Mouse (Mus musculus) adrenal gland, postnatal 10 days (tissue): Measurements from ENCODE around the gene Ttll8. TPM values are rescaled to one million over a fixed set of nuclear protein-coding genes. Genes with fewer than 3 reads are reported as not detected.

Source experiments
- DNase-seq: peaks from one replicate; pipeline ENCODE4 v3.0.0; 2021; ENCODE audit warnings: mixed read lengths
- total RNA-seq, 2 experiments: library from RNA; stranded (reverse); gene quantifications; 2 replicates each; pipeline ENCODE4 v1.2.3; 2021

Gene Ttll8
- total RNA-seq, 2 experiments from 2014 or later: not detected

- peak; percentile 87 for DNase-seq
These were observed 32.9 kb downstream of the Ttll8 start for GRCm38 (mm10) chr15:88921131-88921991.

DNA sequence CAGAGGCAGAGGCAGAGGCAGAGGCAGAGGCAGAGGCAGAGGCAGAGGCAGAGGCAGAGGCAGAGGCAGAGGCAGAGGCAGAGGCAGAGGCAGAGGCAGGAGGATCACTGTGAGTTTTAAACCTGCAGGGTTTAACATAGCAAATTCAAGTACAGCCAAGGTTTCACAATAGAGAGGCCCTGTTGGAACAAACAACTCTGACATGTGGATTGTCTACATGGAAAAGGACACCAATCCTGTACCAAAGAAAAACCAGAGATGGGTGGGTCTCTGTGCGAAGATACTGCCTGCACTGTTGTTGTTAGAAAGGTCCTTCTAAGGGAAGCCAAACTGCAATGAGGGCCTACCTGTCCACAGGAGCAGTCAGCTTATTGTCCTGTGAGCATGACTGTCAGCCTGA lies 34.2 kb downstream of the Ttll8 start:
- no peak for DNase-seq

GRCm38 (mm10) chr15:88919328-88919727 lies 34.9 kb downstream of the Ttll8 start:
- DNase-seq: peak; percentile 86

GRCm38 (mm10) chr15:88917126-88917525 lies 37.1 kb downstream of the Ttll8 start:
- no peak for DNase-seq

DNA sequence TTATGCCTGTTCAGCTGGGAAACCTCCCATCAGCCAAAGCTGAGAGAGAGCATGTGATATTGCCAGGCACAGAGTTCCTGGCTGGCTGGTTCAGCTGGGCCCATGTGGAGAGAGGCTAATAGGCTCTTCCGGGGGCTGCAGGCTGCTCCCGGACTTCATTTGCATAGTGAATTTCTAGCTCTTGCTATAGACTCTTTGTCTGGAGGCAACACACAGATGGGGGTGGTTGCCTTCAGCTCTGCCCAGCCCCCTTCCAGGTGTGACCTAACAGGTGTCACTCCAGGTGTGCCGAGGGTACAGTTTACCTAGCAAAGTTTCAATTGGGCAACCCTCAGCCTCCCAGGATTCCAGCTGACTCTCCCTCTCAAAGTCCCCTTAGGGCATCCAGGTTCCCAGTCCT lies 37.9 kb downstream of the Ttll8 start:
- DNase-seq: no peak

- no peak for DNase-seq
These were observed 39.2 kb downstream of the Ttll8 start for GRCm38 (mm10) chr15:88915046-88915445.

- no peak for DNase-seq
These were observed 47.9 kb downstream of the Ttll8 start for GRCm38 (mm10) chr15:88906347-88906746.

GRCm38 (mm10) chr15:88904056-88904811 lies 50.0 kb downstream of the Ttll8 start:
- DNase-seq: no peak

- DNase-seq: no peak
These were observed 51.1 kb downstream of the Ttll8 start for GRCm38 (mm10) chr15:88903086-88903485.

DNA sequence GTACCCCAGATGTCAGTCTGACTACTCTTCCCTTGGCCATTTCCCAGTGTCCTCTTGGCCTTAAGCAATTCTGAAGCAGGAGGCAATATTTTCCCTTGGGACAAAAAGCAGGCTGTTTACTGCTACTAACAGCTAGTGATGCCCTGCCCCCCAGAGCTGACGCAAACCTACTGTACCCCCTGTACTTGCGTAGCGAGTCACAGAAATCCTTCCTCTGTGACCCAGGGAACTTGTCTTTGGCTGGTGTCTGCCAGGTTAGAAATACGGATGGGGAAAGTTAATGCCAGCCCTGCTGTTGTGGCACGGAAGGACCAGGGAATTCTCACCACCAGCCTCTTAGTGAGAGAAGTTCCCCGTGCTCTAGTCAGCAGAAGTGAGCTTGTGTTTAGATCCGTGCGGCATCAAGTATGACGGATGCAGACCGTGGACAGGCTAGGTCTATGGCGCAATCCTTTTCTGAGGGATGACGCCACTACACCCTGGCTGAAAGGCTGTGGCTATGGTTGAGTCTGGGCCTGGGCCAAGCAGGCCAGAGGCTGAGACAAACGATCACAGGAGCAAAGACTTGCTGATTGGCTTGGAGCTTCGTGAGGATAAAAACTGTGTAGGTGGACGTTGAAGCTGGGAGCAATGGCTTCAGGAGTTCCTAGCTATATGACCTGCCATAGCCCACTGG lies 51.9 kb downstream of the Ttll8 start:
- peak; percentile 79 for DNase-seq

- DNase-seq: no peak
These were observed 57.8 kb downstream of the Ttll8 start for GRCm38 (mm10) chr15:88896341-88896980.

GRCm38 (mm10) chr15:88895891-88896290 lies 58.3 kb downstream of the Ttll8 start:
- DNase-seq: no peak

GRCm38 (mm10) chr15:88895119-88895518 lies 59.1 kb downstream of the Ttll8 start:
- no peak for DNase-seq

- no peak for DNase-seq
These were observed 61.3 kb downstream of the Ttll8 start for GRCm38 (mm10) chr15:88892876-88893275.

- peak; percentile 61 for DNase-seq
These were observed 62.0 kb downstream of the Ttll8 start for GRCm38 (mm10) chr15:88892252-88892651.

DNA sequence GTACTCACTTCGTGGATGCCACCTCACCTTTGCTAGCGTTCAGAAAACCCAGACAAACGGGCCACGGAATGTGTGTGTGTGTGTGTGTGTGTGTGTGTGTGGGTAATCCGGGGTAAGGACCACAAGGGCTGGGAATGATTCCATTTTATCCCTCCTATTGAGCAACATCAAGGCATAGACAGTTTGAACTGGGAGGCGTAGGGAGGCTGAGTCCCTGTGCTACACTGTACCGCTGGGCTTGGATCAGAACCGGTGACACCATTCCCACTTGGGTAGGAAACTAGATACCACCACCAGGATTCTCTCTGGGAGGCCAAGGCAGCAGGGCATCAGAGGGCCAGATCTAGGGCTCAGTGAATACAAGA lies 62.6 kb downstream of the Ttll8 start:
- DNase-seq: no peak

DNA sequence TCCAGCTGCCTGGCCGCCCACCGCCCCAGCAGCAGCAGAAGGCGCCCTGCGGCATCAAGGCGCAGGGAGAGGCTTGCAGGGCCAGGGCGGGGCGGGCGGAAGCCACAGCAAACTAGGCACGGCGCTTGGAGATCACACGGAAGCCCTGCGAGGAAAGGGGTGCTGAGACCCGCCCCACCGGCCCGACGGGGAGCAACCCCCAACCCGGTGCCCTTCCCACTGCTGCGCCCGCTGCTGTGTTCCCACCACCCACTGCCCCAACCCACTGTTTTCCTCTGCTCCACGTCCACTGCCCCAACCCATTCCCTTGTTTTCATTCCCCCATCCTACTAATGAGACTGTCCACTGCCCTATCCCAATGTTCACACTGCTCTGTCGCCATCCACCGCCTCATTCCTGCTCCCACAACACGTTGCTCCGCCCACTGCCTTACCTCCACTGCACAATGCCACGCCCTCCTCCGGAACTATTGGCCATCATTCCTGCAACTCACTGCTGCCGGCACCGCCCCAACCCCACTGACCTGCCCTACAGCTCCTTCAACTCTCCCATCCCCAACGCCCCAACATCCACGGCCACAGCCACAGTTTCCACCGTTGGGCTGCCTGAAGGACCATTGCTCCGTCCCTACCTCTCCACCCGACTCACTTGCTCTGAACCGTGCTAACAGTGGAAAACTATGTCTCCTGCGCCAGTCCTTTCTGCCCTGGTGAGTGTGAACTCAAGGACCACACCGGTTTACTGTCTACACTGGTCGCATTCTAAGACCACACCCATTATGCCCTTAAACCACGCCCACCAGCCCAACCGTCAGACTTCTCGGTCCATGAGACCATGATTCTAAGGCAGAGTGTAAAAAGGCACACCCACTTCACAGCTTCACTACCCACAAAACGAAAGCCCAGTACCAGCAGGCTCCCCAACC lies 63.2 kb downstream of the Ttll8 start:
- peak; percentile 87 for DNase-seq

- no peak for DNase-seq
These were observed 64.2 kb downstream of the Ttll8 start for GRCm38 (mm10) chr15:88889994-88890393.

DNA sequence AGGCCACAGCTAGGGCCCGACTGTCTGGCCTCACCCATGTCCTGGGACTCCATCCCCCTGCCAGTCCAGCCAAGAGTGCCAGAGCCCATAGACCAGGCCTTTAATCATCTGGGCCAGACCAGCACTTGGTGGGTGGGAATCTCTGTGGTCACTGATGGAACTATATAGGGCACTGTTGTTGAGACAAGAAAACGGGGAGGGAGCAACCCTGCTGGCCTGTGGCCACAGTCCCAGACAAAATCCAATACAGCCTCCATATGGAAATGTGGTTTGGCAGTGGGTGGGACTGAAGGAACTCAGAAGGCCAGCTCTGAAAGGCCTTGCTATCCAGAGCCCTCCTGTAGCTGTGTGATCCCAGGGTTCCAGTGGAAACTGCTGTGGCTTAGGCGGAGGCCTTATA lies 65.2 kb downstream of the Ttll8 start:
- DNase-seq: no peak

DNA sequence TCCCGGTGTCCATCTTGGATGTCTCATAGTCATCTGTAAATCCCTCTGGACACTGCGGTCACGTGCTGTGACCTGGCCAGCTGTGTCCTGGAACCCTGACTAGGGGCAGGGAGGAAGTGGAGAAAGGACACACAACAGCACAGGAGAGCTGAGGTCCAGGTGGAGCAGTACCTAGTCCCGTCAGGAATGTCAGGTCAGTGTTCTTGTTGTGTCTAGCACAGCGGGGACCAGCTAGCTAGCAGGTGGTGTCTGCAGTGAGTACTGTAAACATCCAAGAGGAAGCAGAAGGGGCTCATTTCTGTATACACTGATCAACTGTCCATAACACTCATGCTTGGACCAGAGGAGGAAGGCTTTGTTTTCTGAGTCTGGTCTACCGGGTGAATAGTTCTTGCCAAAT lies 68.8 kb downstream of the Ttll8 start:
- no peak for DNase-seq

DNA sequence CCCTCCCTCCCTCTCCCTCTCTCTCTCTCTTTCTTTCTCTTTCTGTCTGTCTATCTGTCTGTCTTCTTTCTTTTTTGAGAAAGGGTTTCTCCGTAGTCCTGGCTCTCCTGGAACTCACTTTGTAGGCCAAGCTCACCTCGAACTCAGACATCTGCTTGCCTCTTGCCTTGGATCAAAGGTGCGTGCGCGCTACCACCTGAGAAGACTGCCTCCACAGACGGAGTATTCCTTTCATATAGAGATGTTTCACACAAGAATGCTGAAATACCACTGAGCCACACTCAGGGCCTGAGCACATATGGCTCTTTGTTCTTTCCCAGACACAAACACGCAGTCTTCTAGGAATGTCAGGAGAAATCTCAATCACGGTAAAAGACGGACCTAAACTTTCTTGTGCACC lies 70.9 kb downstream of the Ttll8 start:
- DNase-seq: no peak
